Mouse (Mus musculus) embryo, embryonic 10.5 days (tissue): ENCODE data around the gene Sost.

ENCODE experiments used
- DNase-seq: peaks from one replicate; pipeline ENCODE4 v3.0.0-alpha.2; 2015; ENCODE audit warnings: low spot score

Gene Sost

GRCm38 (mm10) chr11:101983431-101983921, 16.7 kb upstream of the Sost start:
- DNase-seq, result no peak

- DNase-seq, result no peak
These were observed 16.2 kb upstream of the Sost start for GRCm38 (mm10) chr11:101982981-101983411.

DNA sequence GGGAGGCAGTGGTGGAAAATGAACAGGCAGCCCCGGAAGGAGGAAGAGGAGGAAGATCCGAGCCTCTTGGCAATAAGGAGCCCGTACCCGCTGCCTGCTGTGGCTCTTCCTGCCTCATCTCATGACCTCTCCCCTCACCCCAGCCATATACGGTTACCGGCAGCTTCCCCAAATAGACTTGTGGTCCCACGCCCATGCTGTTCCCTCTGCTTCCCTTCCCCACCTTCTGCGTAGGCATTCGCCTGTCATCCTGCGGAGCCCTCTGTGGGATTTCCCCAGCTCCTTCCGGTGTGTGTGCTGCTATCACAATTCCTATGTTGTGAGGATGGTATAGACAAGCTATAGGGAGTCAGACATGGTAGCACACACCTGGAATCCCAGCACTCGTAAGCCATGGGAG, 15.0 kb upstream of the Sost start:
- DNase-seq, result no peak

DNA sequence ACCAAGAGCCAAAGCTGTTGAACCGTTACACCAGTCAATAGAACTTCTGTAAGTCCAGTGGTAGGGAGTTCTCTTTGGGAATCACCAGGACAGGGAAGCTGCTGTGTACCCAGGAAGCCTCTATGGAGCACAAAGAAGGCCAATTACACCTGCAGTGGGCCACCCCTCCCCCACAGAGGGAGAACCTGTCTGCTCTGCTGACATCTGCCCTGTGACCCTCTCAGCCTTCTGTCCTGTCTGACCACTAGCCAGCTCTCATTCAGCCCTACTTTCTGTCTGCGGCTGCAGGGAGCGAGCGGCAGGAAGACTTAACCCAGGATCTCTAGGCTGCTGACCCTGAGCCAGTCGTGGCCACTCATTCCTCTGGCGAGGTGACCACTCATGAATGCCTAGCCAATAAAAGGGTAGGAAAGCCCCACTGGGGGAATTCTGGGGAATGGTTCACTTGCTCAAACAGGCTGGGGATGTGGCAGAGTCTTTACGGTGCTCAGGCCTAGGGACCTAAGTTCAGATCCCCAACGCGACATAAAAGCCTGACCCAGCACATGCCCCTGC, 13.9 kb upstream of the Sost start:
- no peak for DNase-seq

- no peak for DNase-seq
These were observed 12.3 kb upstream of the Sost start for GRCm38 (mm10) chr11:101979140-101979539.

- DNase-seq, result no peak
These were observed 10.1 kb upstream of the Sost start for GRCm38 (mm10) chr11:101976949-101977348.

DNA sequence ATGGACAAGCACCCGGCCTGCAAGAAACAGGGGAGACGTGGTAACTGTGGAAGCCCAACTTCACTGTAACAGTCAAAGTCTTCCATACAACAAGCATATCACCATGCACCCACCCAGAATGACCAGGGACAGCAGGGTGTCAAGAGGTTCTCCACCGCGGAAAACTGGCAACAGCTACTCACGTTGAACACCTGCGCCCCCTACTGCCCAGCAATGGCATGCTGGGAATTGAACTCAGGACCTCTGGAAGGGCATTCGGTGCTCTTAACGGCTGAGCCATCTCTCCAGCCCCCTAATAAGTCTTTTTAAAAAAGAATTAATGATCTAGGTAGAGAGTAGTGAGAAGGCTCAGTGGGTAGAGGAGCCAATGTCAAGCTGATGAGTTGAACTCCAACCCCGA, 8.1 kb upstream of the Sost start:
- no peak for DNase-seq

DNA sequence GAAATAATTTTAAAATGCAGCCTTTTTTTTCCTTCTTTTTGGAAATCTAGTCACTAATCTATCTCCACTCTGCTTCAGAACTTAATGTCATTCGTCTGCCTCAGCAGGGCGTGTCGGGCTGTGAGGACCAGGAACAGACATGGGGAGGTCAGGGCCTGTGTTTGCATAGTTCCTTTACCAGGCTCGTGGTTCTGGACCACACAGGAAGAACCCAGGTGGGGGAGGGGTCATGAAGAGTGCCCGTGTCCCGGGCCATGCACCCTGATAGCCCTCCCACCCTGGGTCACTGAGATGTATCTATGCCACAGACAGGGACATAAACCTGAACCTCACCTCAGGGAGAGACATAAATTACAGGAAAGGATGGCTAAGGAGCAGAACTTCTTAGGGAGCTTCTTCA, 7.4 kb upstream of the Sost start:
- DNase-seq, result no peak

DNA sequence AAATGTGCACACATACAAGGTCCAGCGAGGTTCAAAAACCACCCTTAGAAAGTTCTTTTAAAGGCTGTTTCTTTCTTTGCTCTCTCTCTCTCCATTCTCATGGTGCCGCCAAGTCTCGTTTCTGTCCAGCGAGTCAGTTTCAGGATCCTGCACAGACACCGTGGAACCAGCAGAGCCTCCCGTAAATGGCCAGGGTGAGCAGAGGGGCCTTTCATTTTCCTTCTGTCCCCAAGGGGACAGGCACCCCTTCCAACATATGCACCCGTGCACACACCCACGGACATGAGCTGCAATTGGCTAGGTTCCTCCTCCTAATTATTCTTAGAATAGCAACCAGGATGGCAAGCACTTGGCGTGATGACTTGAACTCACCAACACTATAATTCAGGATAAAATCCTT, 6.7 kb upstream of the Sost start:
- DNase-seq, result no peak

GRCm38 (mm10) chr11:101972651-101973050, 5.8 kb upstream of the Sost start:
- no peak for DNase-seq

- no peak for DNase-seq
These were observed 5.3 kb upstream of the Sost start for GRCm38 (mm10) chr11:101972097-101972496.

GRCm38 (mm10) chr11:101971410-101971809, 4.6 kb upstream of the Sost start:
- no peak for DNase-seq

DNA sequence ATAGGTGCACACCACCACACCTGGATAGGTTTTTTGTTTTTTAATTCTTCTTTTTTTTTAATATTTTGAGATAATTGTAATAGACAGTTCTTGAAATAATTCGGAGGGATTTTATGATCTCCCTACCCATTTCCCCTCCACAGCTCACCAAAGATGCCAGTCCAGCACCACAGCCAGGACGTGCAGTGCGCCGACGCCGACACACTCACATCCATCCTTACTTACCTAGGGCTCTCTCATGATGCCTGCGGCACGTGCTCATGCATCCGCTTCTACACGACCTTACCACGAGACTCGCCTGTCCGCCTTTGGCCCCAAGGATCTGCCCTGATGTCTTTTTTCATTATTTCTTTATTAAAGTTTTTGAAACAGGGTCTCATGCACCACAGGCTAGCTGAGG, 3.0 kb upstream of the Sost start:
- DNase-seq, result no peak

DNA sequence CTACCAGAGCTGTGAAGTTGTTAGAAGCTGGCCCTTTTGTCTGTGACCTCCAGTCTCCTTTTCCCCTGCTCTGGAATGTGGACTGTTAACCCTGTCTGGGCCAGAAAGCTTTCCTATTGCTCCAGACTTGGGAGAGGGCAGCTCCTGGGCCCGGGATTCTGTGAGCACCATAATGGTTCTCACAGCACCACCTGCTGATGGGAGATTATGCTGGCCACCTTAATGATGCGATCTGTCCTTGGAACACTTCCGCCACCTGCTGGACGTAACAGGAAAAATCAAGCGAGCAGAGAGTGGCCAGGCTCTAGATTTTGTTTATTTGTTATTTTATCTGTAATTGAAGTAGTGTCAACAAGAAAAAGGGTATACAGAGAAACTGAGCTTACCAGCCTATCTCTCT, 2.0 kb upstream of the Sost start:
- peak; percentile 95 for DNase-seq

DNA sequence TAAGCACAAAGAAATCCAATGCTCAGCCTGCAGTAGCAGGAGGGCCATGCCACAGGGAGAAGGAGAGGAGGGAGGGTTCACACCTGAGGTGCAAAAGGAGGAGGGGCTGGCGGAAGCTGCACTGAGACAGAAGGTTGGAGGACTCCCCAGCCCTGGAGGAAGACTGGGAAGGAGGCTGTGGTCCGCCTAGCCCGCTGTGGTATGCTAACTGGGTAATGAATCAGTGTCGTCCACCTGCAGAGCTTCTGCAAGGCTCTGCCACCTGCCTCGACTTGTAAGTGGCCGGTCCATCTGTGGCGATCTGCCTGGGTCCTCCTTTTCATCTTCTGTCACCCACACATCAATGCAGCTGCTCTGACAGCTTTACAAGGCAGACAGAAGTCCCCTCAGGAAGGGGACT, 1.5 kb upstream of the Sost start:
- no peak for DNase-seq

DNA sequence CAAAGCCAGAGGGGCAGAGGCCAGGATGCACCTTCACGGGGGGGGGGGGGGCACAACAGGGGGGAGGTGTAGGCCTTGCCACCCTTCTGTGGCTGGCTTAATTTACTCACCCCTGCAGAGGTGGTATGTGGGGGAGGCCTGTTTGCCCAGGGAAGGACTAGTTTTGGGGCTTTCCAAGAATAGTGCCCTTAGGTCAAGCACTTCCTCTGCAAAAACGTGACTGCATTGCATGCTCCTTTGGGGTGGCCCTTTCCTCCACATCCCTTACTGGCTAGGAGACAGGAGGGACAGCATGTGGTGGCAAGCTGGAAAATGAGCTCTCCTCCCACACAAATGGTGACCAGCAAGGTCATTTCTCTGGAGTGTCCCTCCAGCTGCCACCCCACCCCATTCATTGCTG, 1.3 kb downstream of the Sost start:
- DNase-seq, result no peak

DNA sequence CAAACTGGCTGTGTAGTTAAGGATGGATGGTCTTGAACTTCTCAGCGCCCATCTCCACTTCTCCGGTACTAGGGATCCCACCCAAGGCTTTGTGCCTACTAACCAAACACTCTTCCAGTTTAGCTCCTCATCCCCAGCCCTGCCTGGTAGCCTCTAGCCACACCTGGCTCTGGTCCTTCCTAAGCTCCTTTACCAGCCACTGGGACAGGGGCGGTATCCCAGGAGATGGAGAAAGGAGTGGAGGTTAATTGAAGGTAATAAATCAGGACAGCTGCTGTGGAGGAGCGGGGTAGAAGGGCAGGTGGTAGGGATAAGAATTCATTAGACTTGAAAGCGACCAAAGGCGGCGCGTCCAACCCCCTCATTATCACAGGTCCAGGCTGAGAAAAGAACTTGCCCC, 2.2 kb downstream of the Sost start:
- DNase-seq, result peak; percentile 55

DNA sequence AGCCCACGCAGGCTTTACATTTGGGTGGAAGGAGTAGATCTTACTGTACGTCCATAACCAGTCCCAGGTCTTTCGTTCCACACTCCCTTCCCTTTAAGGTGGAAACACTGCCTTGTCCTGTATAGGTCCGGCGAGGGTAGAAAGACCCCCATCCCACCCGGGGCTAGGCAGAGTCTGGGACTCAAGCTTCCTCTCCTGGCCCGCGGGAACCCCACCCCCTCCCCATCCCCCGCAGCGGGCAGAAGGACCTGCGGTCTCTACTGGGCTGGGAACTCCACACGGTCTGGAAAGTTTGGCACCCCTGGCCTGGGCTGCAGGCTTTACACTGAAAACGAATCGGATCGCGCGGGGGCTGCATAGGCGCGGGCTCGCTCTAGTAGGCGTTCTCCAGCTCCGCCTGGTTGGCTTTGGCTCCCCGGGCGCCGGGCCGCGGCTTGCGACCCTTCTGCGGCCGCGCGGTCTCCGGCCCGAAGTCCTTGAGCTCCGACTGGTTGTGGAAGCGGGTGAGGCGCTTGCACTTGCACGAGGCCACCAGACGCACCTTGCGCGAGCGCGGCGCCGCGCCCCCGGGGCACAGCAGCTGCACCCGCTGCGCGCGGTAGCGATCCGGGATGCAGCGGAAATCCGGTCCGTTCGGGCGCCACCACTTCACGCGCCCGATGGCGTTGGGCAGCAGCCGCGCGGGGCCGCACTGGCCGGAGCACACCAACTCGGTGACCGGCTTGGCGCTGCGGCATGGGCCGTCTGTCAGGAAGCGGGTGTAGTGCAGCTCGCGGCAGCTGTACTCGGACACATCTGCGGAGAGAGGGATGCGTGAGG, 3.1 kb downstream of the Sost start:
- DNase-seq, result peak; percentile 63

DNA sequence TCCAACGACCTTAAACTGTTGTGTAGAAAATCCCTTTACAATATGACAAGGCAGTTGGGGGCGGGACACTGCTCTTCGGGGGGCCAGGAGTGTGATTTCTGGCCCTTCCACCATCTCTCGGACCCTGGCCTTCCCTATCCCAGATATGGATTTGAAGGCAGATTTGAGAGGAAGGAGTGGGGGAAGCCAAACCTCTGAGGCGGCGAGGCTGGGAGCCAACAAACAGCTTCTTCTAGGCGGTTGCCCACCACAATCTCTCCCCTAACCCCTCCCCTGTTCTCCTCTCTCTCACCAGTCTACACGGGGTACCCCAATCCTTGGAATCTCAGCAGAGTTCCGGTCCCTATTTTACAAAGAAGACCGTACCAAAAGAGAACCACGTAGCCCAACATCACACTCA, 3.8 kb downstream of the Sost start:
- peak; percentile 52 for DNase-seq

GRCm38 (mm10) chr11:101957476-101957875, 9.3 kb downstream of the Sost start:
- DNase-seq, result no peak

- no peak for DNase-seq
These were observed 13.4 kb downstream of the Sost start for GRCm38 (mm10) chr11:101953441-101953840.

GRCm38 (mm10) chr11:101952541-101953341, 14.1 kb downstream of the Sost start:
- DNase-seq, result peak; percentile 53

- DNase-seq, result no peak
These were observed 16.8 kb downstream of the Sost start for GRCm38 (mm10) chr11:101950021-101950420.
